Mouse (Mus musculus): Measurements from ENCODE around the gene Srgap1.

DNA sequence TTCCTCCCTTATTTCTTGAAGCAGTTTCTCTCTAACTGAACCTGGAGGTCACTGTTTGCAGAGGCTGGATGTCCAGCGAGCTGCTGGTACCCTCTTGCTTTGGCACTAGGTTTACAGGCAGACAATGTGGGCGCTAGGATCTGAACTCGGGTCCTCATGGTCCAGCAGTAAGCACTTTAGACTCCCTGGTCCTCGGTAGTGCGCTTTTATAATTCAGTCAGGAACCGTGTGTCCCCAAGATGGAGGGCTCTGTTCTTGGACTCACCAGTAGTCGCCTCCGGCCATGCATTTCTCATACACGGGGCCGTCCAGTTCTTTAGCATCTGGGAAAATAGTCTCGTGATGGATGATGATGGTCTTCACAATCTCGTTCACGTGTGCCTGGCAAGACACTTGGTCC lies 242.6 kb downstream of the Srgap1 start:
- TF ChIP-seq CTCF (IDR thresholded peaks at IDR 0.05; ENCODE audit: borderline replicate concordance, extremely low read depth, insufficient read depth, insufficient read length) (no peak), POLR2A (IDR thresholded peaks at IDR 0.05; ENCODE audit: borderline replicate concordance, extremely low read depth, insufficient read depth, insufficient read length, poor library complexity, severe bottlenecking) (no peak)

Data from brain, embryonic 14.5 days (tissue).